Mouse (Mus musculus) heart, embryonic 12.5 days (tissue): ENCODE results near the gene Sin3a. TPM values are rescaled to one million over a fixed set of nuclear protein-coding genes. Genes with fewer than 3 reads are reported as not detected.

ENCODE experiments used
- polyA plus RNA-seq: library from polyadenylated mRNA; unstranded; fragments of >200 nt; fragmentation: Nextera tagmentation; extraction: Ambion mirVana; gene quantifications from 2 replicates; pipeline ENCODE4 v1.2.1, GENCODE M21; 2016

The Sin3a gene
- polyA plus RNA-seq, 1 experiment from 2014 or later = 29.6 TPM

Other genes with a start within 250 kb of the Sin3a start
- gene Odf3l1, start 207.4 kb upstream of the Sin3a start, polyA plus RNA-seq = 0.84 and 1.5 TPM in 2 replicates
- gene Cspg4, start 207.0 kb upstream of the Sin3a start, polyA plus RNA-seq = 32.5 and 35.9 TPM in 2 replicates
- 10.2 and 10.5 TPM in 2 replicates for gene Snx33, start 143.7 kb upstream of the Sin3a start, polyA plus RNA-seq
- gene Imp3, start 134.6 kb upstream of the Sin3a start, polyA plus RNA-seq = 58.2 and 65.0 TPM in 2 replicates
- gene Snupn, start 121.2 kb upstream of the Sin3a start, polyA plus RNA-seq = 16.7 and 17.4 TPM in 2 replicates
- 22.4 and 22.9 TPM in 2 replicates for gene Ptpn9, start 77.1 kb upstream of the Sin3a start, polyA plus RNA-seq
- gene Man2c1, start 58.6 kb downstream of the Sin3a start, polyA plus RNA-seq = 57.1 and 59.6 TPM in 2 replicates
- gene Neil1, start 76.3 kb downstream of the Sin3a start, polyA plus RNA-seq = 4.3 and 5.2 TPM in 2 replicates
- 60.3 and 61.5 TPM in 2 replicates for gene Commd4, start 86.3 kb downstream of the Sin3a start, polyA plus RNA-seq
- gene Trcg1, start 164.5 kb downstream of the Sin3a start, polyA plus RNA-seq = not detected in 2 replicates
- 17.4 and 17.9 TPM in 2 replicates for gene 1700017B05Rik, start 190.6 kb downstream of the Sin3a start, polyA plus RNA-seq